Mouse (Mus musculus) lung, embryonic 15.5 days (tissue): ENCODE measurements around the gene Sp3. TPM values are rescaled to one million over a fixed set of nuclear protein-coding genes. Genes with fewer than 3 reads are reported as not detected.

Experiments
- ATAC-seq: fragments of 200-750 bp; cut with Nextera tagmentation; 2 replicates; pipeline ENCODE4 v1.8.0; 2017; ENCODE audit warnings: moderate number of reproducible peaks, borderline replicate concordance; ENCODE audit not compliant: low FRiP score, low TSS enrichment; ENCODE audit errors: extremely low read depth
- H3K27ac ChIP-seq: fragments of 300-500 bp; sonication (generic); 2 replicates; pipeline ENCODE4 v1.5.1; 2015; ENCODE audit warnings: moderate library complexity, mild to moderate bottlenecking, inconsistent platforms
- H3K27me3 ChIP-seq: fragments of 300-500 bp; sonication (generic); 2 replicates; pipeline ENCODE4 v1.6.1; 2015; ENCODE audit warnings: inconsistent platforms
- H3K36me3 ChIP-seq: fragments of 300-500 bp; sonication (generic); 2 replicates; pipeline ENCODE4 v1.6.1; 2015; ENCODE audit warnings: inconsistent platforms
- H3K4me1 ChIP-seq: fragments of 300-500 bp; sonication (generic); 2 replicates; pipeline ENCODE4 v1.6.1; 2015; ENCODE audit warnings: inconsistent platforms
- H3K4me2 ChIP-seq: fragments of 300-500 bp; sonication (generic); 2 replicates; pipeline ENCODE4 v1.6.1; 2015; ENCODE audit warnings: inconsistent platforms, mild to moderate bottlenecking, moderate library complexity
- H3K4me3 ChIP-seq: fragments of 300-500 bp; sonication (generic); 2 replicates; pipeline ENCODE4 v1.5.1; 2015; ENCODE audit warnings: mild to moderate bottlenecking, inconsistent platforms
- H3K9ac ChIP-seq: fragments of 300-500 bp; sonication (generic); 2 replicates; pipeline ENCODE4 v1.6.1; 2015; ENCODE audit warnings: inconsistent platforms
- H3K9me3 ChIP-seq: fragments of 300-500 bp; sonication (generic); 2 replicates; pipeline ENCODE4 v1.6.1; 2016; ENCODE audit warnings: inconsistent platforms
- WGBS: fragments of 180-500 bp; shearing (Covaris S2); methylation state at CpG from one replicate; pipeline ENCODE4 v1.1.7; 2015; 5-methylcytosine and 5-hydroxymethylcytosine counted together
- polyA plus RNA-seq: library from polyadenylated mRNA; unstranded; fragments of >200 nt; fragmentation: Nextera tagmentation; extraction: Ambion mirVana; gene quantifications from 2 replicates; pipeline ENCODE4 v1.2.1, GENCODE M21; 2015

Sp3 gene
- polyA plus RNA-seq, 1 experiment from 2014 or later, result 57.5 TPM

DNA sequence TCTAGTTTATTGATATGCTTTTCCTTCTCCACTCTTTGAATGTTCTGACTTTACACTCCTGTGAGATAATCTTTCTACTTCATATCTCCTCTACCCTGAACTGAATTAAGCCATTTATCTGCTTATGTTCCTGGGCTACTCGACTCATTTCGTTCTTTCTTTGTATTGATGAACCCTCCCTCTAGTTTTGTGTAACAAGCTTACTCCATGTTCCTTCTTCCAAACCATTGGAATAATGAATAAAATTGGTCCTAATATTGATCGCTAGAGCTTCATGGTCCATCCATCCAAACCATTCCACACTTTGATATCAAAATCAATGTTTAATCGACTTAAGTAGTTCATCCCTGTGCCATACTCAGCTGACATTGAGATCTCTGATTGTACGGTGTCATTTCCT lies 6.4 kb upstream of the Sp3 start, which contains the start of gene Gm11084:
Gm11084 (minus strand) TSS at position 101 of the 400 bp plus-strand sequence.
- Histone ChIP-seq H3K27ac (no peak within 1 kb of the TSS), H3K4me3 (no peak within 1 kb of the TSS), H3K36me3 (0 out of 2 replicates have a peak, but pooled peaks cover 2% of the 10 kb centered on the region), H3K9ac (no peak within 1 kb of the TSS), H3K27me3 (no peaks in the 10 kb centered on the region), H3K4me1 (peaks cover 2% of the 10 kb centered on the region), H3K9me3 (no peaks in the 10 kb centered on the region; the same call in 1 of the 2 replicates), H3K4me2 (no peak within 1 kb of the TSS)
- WGBS, result 93% methylated on average over 5 of the region's 5 CpGs
- no peak for ATAC-seq

DNA sequence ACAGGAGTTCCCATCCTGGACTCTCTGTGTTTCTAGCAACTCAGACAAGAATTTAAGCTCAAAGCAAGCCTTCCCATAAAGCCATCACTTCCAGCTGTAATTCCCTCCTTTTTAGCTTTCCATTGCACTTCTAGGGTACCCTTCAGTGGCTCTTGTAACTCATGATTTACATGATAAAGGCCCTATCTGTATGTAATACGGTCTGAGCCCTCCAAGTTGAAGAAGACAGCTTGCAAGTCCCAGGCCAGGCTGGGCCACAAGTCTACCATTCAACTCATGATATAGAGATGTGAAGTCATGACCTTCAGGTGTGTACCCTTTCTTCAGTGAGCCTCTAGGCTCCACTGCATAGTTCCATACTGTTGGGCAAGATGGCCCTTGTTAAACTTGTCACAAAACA lies 5.3 kb upstream of the Sp3 start:
- Histone ChIP-seq H3K27me3 (no peaks in the 10 kb centered on the region), H3K9ac (no peak overlapping the region), H3K4me3 (no peak overlapping the region), H3K9me3 (no peaks in the 10 kb centered on the region; the same call in 1 of the 2 replicates), H3K4me2 (no peak overlapping the region), H3K27ac (no peak overlapping the region), H3K4me1 (peaks cover 8% of the 10 kb centered on the region), H3K36me3 (0 out of 2 replicates have a peak, but pooled peaks cover 2% of the 10 kb centered on the region)
- ATAC-seq, result no peak
- WGBS, result 78% methylated on average over 1 of the region's 1 CpGs

DNA sequence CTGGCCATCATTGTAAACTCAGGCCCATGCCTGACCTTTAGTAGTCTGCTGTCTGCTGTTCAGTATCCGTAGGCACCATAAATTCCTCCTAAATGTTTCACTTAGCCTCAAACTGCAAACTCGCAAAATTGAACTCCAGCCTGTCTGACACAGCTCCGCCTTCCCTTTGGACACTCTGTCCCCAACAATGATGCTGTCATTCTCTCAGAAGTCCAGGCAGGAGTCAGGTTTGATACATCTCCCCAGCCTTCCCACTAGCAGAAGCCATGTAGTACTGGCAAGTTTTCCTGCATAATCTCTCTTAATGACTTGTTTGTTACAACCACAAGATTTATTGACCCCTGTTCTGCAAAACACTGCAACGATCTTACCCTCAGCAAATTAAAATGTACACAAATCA lies 4.6 kb upstream of the Sp3 start:
- Histone ChIP-seq H3K9me3 (no peaks in the 10 kb centered on the region; the same call in 1 of the 2 replicates), H3K27me3 (no peaks in the 10 kb centered on the region), H3K4me2 (no peak overlapping the region), H3K4me1 (peaks cover 8% of the 10 kb centered on the region), H3K36me3 (0 out of 2 replicates have a peak, but pooled peaks cover 2% of the 10 kb centered on the region), H3K9ac (no peak overlapping the region), H3K4me3 (no peak overlapping the region), H3K27ac (no peak overlapping the region)
- 62% methylated on average over 4 of the region's 4 CpGs for WGBS
- no peak for ATAC-seq

DNA sequence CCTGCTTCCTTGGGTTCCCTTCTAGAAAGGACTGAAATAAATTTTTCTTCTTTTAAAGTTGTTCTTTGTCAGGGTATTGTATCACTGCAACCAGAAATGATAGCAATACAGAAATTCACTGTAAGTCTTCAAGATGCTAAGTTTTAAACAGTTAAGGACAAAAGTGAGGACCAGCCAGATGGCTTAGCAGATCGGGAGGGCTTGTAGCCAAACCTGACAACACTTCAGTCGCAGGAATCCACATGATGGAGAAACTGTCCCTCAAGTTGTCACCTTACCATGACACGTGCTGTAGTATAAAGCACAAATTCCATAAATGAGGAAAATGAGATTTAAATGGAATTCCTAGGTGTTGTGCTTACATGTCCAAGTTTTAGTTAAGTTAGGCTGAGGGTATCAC lies 3.0 kb upstream of the Sp3 start:
- H3K27ac ChIP-seq, result no peak overlapping the region
- peaks cover 8% of the 10 kb centered on the region for H3K4me1 ChIP-seq
- H3K4me2 ChIP-seq, result no peak overlapping the region
- H3K9ac ChIP-seq, result no peak overlapping the region
- H3K36me3 ChIP-seq, result 0 out of 2 replicates have a peak, but pooled peaks cover 2% of the 10 kb centered on the region
- no peaks in the 10 kb centered on the region for H3K9me3 ChIP-seq
- H3K4me3 ChIP-seq, result no peak overlapping the region
- H3K27me3 ChIP-seq, result no peaks in the 10 kb centered on the region
- 83% methylated on average over 3 of the region's 3 CpGs for WGBS
- no peak for ATAC-seq

DNA sequence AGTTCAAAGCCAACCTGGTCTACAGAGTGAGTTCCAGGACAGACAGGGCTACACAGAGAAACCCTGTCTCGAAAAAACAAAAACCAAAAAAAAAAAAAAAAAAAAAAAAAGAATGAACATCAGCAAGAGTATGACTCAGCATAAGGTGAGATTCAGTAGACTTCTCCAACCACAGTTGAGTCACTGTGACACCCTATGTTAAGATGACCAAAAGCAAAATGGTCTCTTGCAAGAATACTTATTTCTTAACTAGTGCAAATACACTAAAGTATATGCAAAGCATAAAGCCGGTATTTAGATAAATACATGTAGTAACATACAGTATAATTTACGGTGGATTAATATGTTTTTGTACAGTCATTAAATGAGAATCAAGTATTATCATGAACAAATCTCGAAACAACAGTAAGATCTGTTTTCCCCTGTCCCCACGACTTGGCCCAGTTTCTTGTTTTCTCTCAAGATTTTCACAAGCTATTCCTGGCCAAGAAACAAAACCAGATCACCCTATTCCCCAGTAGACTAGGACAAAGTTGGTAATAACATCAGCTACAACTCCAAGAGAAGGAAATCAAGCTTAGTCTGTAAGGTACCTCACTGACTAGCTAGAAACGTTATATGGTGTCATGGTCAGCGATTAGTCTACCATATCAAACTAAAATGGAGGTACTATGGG lies 2.0 kb upstream of the Sp3 start:
- H3K4me2 ChIP-seq, result no peak overlapping the region
- H3K36me3 ChIP-seq, result 0 out of 2 replicates have a peak, but pooled peaks cover 2% of the 10 kb centered on the region
- no peak overlapping the region for H3K9ac ChIP-seq
- no peak overlapping the region for H3K27ac ChIP-seq
- no peak overlapping the region for H3K4me3 ChIP-seq
- no peaks in the 10 kb centered on the region for H3K27me3 ChIP-seq
- ATAC-seq, result no peak
- H3K9me3 ChIP-seq, result no peaks in the 10 kb centered on the region
- 85% methylated on average over 7 of the region's 7 CpGs for WGBS
- H3K4me1 ChIP-seq, result peaks cover 9% of the 10 kb centered on the region

- H3K9me3 ChIP-seq, result no peaks in the 10 kb centered on the region
- H3K36me3 ChIP-seq, result 0 out of 2 replicates have a peak, but pooled peaks cover 2% of the 10 kb centered on the region
- no peak for ATAC-seq
- peak overlapping the region; percentile 100; the same call in 1 of the 2 replicates for H3K27ac ChIP-seq
- H3K27me3 ChIP-seq, result no peaks in the 10 kb centered on the region
- 0 out of 2 replicates have a peak overlapping the region, but pooled peaks have one; percentile 84 for H3K4me3 ChIP-seq
- H3K4me2 ChIP-seq, result peak overlapping the region; percentile 72
- H3K4me1 ChIP-seq, result peaks cover 14% of the 10 kb centered on the region
- peak overlapping the region; percentile 99; the same call in 1 of the 2 replicates for H3K9ac ChIP-seq
- WGBS, result 72% methylated on average over 9 of the region's 9 CpGs
Observed at GRCm38 (mm10) chr2:72981441-72982109, 1.3 kb upstream of the Sp3 start.

DNA sequence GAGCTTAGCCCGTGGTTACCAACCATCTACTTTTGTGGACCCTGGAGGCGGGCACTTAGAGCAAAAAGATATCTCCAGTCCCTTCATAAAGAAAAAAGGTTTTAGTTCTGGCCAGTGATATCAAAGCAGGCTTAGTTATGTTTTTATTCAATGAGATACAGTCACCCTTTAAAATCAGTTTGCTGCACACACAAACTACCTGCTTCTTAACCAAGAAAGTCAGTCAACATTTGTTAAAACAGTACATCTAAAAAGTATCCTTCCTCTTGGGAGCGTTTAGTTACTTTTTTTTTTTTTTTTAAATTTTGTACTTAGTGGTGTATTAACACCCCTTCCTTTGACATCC lies 802 bp upstream of the Sp3 start:
- no peaks in the 10 kb centered on the region for H3K27me3 ChIP-seq
- H3K9ac ChIP-seq, result peak overlapping the region; percentile 99
- H3K4me1 ChIP-seq, result peaks cover 17% of the 10 kb centered on the region
- 6% methylated on average over 3 of the region's 3 CpGs for WGBS
- H3K4me3 ChIP-seq, result peak overlapping the region; percentile 84
- ATAC-seq, result no peak
- no peaks in the 10 kb centered on the region for H3K9me3 ChIP-seq
- 0 out of 2 replicates have a peak, but pooled peaks cover 2% of the 10 kb centered on the region for H3K36me3 ChIP-seq
- H3K27ac ChIP-seq, result peak overlapping the region; percentile 100
- peak overlapping the region; percentile 72 for H3K4me2 ChIP-seq

DNA sequence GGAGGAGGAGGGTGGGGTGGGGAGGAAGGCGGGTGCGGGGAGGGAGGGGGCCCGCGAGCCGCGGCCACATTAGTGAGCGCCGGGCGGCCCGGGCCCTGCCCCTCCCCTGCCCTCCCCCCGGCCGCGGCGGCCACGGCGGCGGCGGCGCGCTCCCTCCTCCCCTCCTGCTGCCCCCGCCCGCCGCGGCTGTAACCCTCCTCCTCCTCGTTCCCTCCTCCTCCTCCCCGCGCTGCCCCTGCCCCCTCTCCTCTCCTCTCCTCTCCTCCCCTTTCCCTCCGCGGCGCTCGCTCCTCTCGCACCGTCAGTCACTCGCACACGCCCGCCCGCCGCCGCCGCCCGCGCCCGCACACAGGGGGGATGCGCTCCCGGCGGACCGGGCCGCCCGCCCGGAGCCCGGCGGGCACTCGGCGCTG lies 581 bp downstream of the Sp3 start:
- Histone ChIP-seq H3K4me1 (peaks cover 25% of the 10 kb centered on the region), H3K9me3 (no peaks in the 10 kb centered on the region), H3K27me3 (no peaks in the 10 kb centered on the region), H3K9ac (peak overlapping the region; percentile 99), H3K4me3 (peak overlapping the region; percentile 84), H3K27ac (peak overlapping the region; percentile 100), H3K4me2 (peak overlapping the region; percentile 59), H3K36me3 (0 out of 2 replicates have a peak, but pooled peaks cover 2% of the 10 kb centered on the region)
- WGBS, result 3% methylated on average over 16 of the region's 54 CpGs
- ATAC-seq, result peak; percentile 85

- Histone ChIP-seq H3K27ac (peak overlapping the region; percentile 100), H3K9ac (peak overlapping the region; percentile 99), H3K9me3 (no peaks in the 10 kb centered on the region), H3K36me3 (0 out of 2 replicates have a peak, but pooled peaks cover 2% of the 10 kb centered on the region), H3K4me1 (peaks cover 25% of the 10 kb centered on the region), H3K27me3 (no peaks in the 10 kb centered on the region), H3K4me2 (peak overlapping the region; percentile 59), H3K4me3 (peak overlapping the region; percentile 84)
- ATAC-seq, result peak; percentile 81
- WGBS, result under 1% methylated on average over 49 of the region's 107 CpGs
Observed at GRCm38 (mm10) chr2:72978901-72979658, 1.2 kb downstream of the Sp3 start.

DNA sequence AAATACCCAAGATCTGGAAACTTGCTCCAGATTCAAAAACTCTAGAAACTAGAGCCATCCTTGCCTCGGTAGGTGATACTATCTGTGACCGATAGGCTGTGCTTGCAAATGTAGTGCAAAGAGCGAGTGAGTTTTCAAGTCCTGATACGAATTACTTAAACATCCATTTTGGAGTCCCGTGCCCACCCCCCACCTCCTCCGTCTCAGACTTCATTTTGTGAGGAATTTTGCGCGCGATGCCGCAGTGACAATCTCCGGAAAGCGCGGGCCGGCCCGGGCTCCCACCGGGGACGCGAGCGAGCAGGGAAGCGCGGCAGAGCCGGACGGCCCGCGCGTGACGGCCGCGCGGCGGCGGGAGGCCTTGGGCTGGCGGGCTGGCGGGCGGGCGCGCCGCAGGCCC lies 1.8 kb downstream of the Sp3 start:
- Histone ChIP-seq H3K27ac (peak overlapping the region; percentile 100), H3K9ac (peak overlapping the region; percentile 99), H3K4me1 (peaks cover 30% of the 10 kb centered on the region), H3K27me3 (no peaks in the 10 kb centered on the region), H3K4me2 (peak overlapping the region; percentile 59), H3K9me3 (no peaks in the 10 kb centered on the region), H3K36me3 (0 out of 2 replicates have a peak, but pooled peaks cover 2% of the 10 kb centered on the region), H3K4me3 (peak overlapping the region; percentile 84)
- WGBS, result under 1% methylated on average over 38 of the region's 38 CpGs
- peak; percentile 3; the same call in 1 of the 2 replicates for ATAC-seq

DNA sequence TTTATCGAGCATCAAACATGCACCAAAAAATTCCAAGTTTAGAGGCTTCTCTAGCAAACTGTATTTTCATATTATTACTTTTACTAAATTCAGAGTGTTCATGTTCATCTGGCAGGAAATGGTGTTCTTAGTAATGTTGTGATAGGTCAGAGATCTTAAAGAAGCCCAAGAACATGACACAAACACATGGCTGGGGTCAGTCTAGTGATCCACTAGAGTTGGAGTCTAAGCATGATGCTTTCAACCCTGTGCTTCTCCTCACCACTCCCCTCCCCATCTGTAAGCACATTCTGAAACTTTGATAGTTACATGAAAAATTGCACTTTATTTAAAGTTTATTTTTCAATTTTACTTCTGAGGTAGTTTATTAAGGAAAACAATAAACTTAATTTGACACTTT lies 3.0 kb downstream of the Sp3 start:
- H3K4me2 ChIP-seq, result peak overlapping the region; percentile 52
- H3K36me3 ChIP-seq, result 0 out of 2 replicates have a peak, but pooled peaks cover 2% of the 10 kb centered on the region
- H3K9ac ChIP-seq, result peak overlapping the region; percentile 13; the same call in 1 of the 2 replicates
- WGBS, result 44% methylated on average over 1 of the region's 1 CpGs
- H3K4me3 ChIP-seq, result peak overlapping the region; percentile 26
- H3K4me1 ChIP-seq, result peaks cover 30% of the 10 kb centered on the region
- no peak overlapping the region for H3K27ac ChIP-seq
- H3K27me3 ChIP-seq, result no peaks in the 10 kb centered on the region
- no peak for ATAC-seq
- H3K9me3 ChIP-seq, result no peaks in the 10 kb centered on the region
